Mouse (Mus musculus): ENCODE measurements at regions not wholly inside any gene's neighbourhood (a gene's known extent, or its start where the extent isn't known, plus 50 kb on each side); places are given as distances from the start of the nearest gene placed in this dataset.

- DNase-seq (ENCODE audit: low spot score, missing footprints) (no peak), ATAC-seq (ENCODE audit: low FRiP score) (no peak)
- H3K9me3 ChIP-seq (ENCODE audit: control insufficient read depth, low read length) = no peaks in the 10 kb centered on the region
- no peak overlapping the region for H3K9ac ChIP-seq (ENCODE audit: low read length)
- H3K4me2 ChIP-seq = no peak overlapping the region
- 62% methylated on average over 3 of the region's 3 CpGs for WGBS
- H3K27me3 ChIP-seq (ENCODE audit: control insufficient read depth, insufficient read depth, low read length) = no peaks in the 10 kb centered on the region
- H3K4me3 ChIP-seq (ENCODE audit: low read depth, low read length) = no peak overlapping the region
- no peaks in the 10 kb centered on the region for H3K36me3 ChIP-seq (ENCODE audit: control insufficient read depth, insufficient read depth, low read length)
- no peaks in the 10 kb centered on the region for H3K4me1 ChIP-seq (ENCODE audit: control insufficient read depth, insufficient read depth, low read length)
- H3K27ac ChIP-seq (ENCODE audit: low read depth, low read length) = no peak overlapping the region
Measured at GRCm38 (mm10) chr6:84514623-84515022, 79.1 kb downstream of the Cyp26b1 start.

DNA sequence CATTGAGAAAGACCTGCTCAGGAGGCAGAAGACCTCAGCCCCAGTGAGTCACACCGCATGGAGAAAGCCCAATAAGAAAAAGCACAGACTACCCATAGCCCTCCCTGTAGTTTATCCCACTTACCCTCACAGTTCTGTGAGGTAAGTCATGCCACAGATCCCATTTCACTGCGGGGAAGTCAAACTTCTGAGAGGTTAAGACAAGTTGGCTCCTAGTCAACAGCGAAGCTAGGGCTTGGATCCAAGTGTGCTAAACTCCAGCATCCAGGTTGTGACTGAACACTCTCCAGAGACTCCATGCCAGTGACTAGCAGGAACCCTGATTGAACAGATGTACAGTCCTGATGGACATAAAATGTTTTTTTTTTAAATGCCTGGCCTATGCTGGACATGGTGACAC lies 85.1 kb downstream of the Cyp26b1 start:
- WGBS = 92% methylated on average over 3 of the region's 3 CpGs

DNA sequence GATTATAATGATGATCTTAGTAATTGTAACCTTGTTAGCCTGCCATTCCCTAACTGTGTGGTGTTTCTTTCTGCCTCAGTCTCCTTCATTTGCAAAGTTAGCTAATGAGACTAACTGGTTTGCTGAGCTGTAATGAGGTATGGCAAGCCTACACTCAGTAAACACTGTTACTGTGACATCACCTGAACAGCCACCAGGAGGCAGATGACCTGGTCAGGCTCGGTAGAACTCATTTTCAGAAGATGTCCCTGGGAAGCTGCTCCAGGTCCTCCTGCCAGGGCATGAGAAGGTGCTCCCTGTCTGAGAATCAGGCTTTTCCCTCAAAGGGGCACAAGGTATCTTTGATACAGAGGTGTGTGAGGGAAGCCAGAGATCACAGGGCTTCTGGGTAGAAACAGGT lies 87.0 kb downstream of the Cyp26b1 start:
- no peak overlapping the region for H3K27ac ChIP-seq (ENCODE audit: low read depth, low read length)
- H3K27me3 ChIP-seq (ENCODE audit: control insufficient read depth, insufficient read depth, low read length) = no peaks in the 10 kb centered on the region
- WGBS = 39% methylated on average over 1 of the region's 1 CpGs
- no peak overlapping the region for H3K9ac ChIP-seq (ENCODE audit: low read length)
- DNase-seq (ENCODE audit: low spot score, missing footprints) = no peak
- no peaks in the 10 kb centered on the region for H3K36me3 ChIP-seq (ENCODE audit: control insufficient read depth, insufficient read depth, low read length)
- no peak overlapping the region for H3K4me3 ChIP-seq (ENCODE audit: low read depth, low read length)
- ATAC-seq (ENCODE audit: low FRiP score) = no peak
- H3K4me2 ChIP-seq = no peak overlapping the region
- H3K9me3 ChIP-seq (ENCODE audit: control insufficient read depth, low read length) = no peaks in the 10 kb centered on the region
- H3K4me1 ChIP-seq (ENCODE audit: control insufficient read depth, insufficient read depth, low read length) = no peaks in the 10 kb centered on the region

More for the DNA sequence above, 85.1 kb downstream of the Cyp26b1 start:
- no peak overlapping the region for H3K27ac ChIP-seq (ENCODE audit: low read depth, low read length)
- H3K4me1 ChIP-seq (ENCODE audit: control insufficient read depth, insufficient read depth, low read length) = no peaks in the 10 kb centered on the region
- H3K4me2 ChIP-seq = no peak overlapping the region
- no peaks in the 10 kb centered on the region for H3K27me3 ChIP-seq (ENCODE audit: control insufficient read depth, insufficient read depth, low read length)
- H3K9me3 ChIP-seq (ENCODE audit: control insufficient read depth, low read length) = no peaks in the 10 kb centered on the region
- DNase-seq (ENCODE audit: low spot score, missing footprints) (no peak), ATAC-seq (ENCODE audit: low FRiP score) (no peak)
- no peaks in the 10 kb centered on the region for H3K36me3 ChIP-seq (ENCODE audit: control insufficient read depth, insufficient read depth, low read length)
- H3K9ac ChIP-seq (ENCODE audit: low read length) = no peak overlapping the region
- H3K4me3 ChIP-seq (ENCODE audit: low read depth, low read length) = no peak overlapping the region

DNA sequence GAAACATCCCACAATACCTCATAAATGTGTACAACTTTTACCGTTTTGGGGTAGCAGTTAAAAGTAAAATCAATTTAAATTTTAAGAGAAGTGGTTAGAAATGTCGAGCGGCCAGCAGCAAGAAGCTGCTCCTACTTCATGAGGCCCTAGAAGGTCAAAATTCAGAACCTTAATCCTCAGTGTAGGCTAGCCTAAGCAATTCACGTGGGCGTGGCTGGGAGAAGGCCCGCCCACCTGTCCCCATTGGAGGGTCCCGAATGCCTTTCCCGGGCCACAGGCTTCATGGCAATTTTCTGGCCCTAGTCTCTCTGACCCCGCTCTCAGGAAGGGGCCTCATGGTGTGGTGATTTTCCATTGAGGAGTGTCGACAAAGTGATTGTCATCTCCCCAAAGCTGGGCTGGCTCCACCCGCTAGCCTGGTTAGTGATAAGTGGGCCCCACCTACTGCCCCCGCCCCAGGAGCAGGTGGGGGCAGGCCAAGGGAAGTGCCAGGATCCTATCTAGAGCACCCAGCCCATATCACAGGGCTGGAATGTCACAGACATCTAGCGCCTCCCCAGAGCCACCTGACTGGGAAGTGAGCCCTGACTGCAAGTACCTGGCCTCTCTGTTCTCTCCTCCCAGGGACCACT lies 93.3 kb downstream of the Cyp26b1 start:
- H3K27me3 ChIP-seq (ENCODE audit: control insufficient read depth, insufficient read depth, low read length) = no peaks in the 10 kb centered on the region
- ATAC-seq (ENCODE audit: low FRiP score) (no peak), DNase-seq (ENCODE audit: low spot score, missing footprints) (no peak)
- H3K4me2 ChIP-seq = no peak overlapping the region
- no peaks in the 10 kb centered on the region for H3K4me1 ChIP-seq (ENCODE audit: control insufficient read depth, insufficient read depth, low read length)
- H3K27ac ChIP-seq (ENCODE audit: low read depth, low read length) = no peak overlapping the region
- H3K4me3 ChIP-seq (ENCODE audit: low read depth, low read length) = no peak overlapping the region
- H3K36me3 ChIP-seq (ENCODE audit: control insufficient read depth, insufficient read depth, low read length) = no peaks in the 10 kb centered on the region
- 43% methylated on average over 13 of the region's 13 CpGs for WGBS
- H3K9ac ChIP-seq (ENCODE audit: low read length) = no peak overlapping the region
- no peaks in the 10 kb centered on the region for H3K9me3 ChIP-seq (ENCODE audit: control insufficient read depth, low read length)

DNA sequence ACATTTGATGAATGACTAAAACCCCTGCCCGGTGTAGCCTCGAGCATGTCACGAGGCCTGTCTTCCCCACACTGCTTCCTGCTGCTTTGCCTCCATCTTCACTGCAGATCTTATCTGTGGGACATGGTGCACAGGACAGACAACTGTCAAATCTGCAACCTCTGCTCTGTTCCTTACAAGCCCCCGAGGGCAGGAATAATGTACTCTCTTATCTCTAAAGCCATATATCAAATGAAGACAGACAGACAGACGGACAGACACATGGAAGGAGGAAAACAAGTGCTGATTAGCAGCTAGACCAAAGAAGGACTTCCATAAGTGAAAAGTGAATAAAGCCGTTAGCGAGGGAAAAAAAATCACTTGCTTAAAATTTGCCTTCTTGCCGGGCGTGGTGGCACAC lies 95.6 kb downstream of the Cyp26b1 start:
- ATAC-seq (ENCODE audit: low FRiP score) = no peak
- H3K4me3 ChIP-seq (ENCODE audit: low read depth, low read length) = no peak overlapping the region
- H3K27ac ChIP-seq (ENCODE audit: low read depth, low read length) = no peak overlapping the region
- no peaks in the 10 kb centered on the region for H3K9me3 ChIP-seq (ENCODE audit: control insufficient read depth, low read length)
- WGBS = 90% methylated on average over 9 of the region's 9 CpGs
- DNase-seq (ENCODE audit: low spot score, missing footprints) = no peak
- no peak overlapping the region for H3K4me2 ChIP-seq
- H3K9ac ChIP-seq (ENCODE audit: low read length) = no peak overlapping the region
- H3K4me1 ChIP-seq (ENCODE audit: control insufficient read depth, insufficient read depth, low read length) = no peaks in the 10 kb centered on the region
- no peaks in the 10 kb centered on the region for H3K36me3 ChIP-seq (ENCODE audit: control insufficient read depth, insufficient read depth, low read length)
- H3K27me3 ChIP-seq (ENCODE audit: control insufficient read depth, insufficient read depth, low read length) = no peaks in the 10 kb centered on the region

DNA sequence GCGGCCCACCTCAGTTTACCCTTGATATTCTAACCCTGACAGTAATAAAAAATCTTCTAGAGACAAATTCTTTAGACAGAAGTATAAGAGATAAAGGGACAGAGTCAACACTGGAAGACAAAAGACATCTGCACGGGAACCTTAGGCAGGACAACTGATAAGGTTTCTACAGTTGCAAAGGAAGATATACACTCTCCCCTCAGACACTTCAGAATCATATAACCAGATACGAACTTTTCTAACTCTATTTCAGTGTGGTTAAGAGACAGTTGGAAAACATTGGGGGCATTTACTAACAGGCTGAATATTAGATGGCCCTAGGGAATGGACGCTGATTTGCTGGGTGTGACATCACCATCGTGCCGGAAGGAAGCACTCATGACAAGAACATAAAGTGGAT lies 100.0 kb downstream of the Cyp26b1 start:
- ATAC-seq (ENCODE audit: low FRiP score) = no peak
- no peak overlapping the region for H3K9ac ChIP-seq (ENCODE audit: low read length)
- H3K9me3 ChIP-seq (ENCODE audit: control insufficient read depth, low read length) = no peaks in the 10 kb centered on the region
- DNase-seq (ENCODE audit: low spot score, missing footprints) = no peak
- no peak overlapping the region for H3K4me2 ChIP-seq
- H3K27me3 ChIP-seq (ENCODE audit: control insufficient read depth, insufficient read depth, low read length) = no peaks in the 10 kb centered on the region
- no peaks in the 10 kb centered on the region for H3K4me1 ChIP-seq (ENCODE audit: control insufficient read depth, insufficient read depth, low read length)
- 91% methylated on average over 6 of the region's 6 CpGs for WGBS
- no peak overlapping the region for H3K4me3 ChIP-seq (ENCODE audit: low read depth, low read length)
- no peaks in the 10 kb centered on the region for H3K36me3 ChIP-seq (ENCODE audit: control insufficient read depth, insufficient read depth, low read length)
- H3K27ac ChIP-seq (ENCODE audit: low read depth, low read length) = no peak overlapping the region

- H3K36me3 ChIP-seq (ENCODE audit: control insufficient read depth, insufficient read depth, low read length) = no peaks in the 10 kb centered on the region
- ATAC-seq (ENCODE audit: low FRiP score) (no peak), DNase-seq (ENCODE audit: low spot score, missing footprints) (no peak)
- H3K4me2 ChIP-seq = no peak overlapping the region
- no peaks in the 10 kb centered on the region for H3K9me3 ChIP-seq (ENCODE audit: control insufficient read depth, low read length)
- no peak overlapping the region for H3K27ac ChIP-seq (ENCODE audit: low read depth, low read length)
- no peaks in the 10 kb centered on the region for H3K4me1 ChIP-seq (ENCODE audit: control insufficient read depth, insufficient read depth, low read length)
- H3K4me3 ChIP-seq (ENCODE audit: low read depth, low read length) = no peak overlapping the region
- WGBS = 94% methylated on average over 8 of the region's 8 CpGs
- H3K27me3 ChIP-seq (ENCODE audit: control insufficient read depth, insufficient read depth, low read length) = no peaks in the 10 kb centered on the region
- no peak overlapping the region for H3K9ac ChIP-seq (ENCODE audit: low read length)
Measured at GRCm38 (mm10) chr6:84493169-84493568, 100.5 kb downstream of the Cyp26b1 start.

- no peaks in the 10 kb centered on the region for H3K27me3 ChIP-seq (ENCODE audit: control insufficient read depth, insufficient read depth, low read length)
- DNase-seq (ENCODE audit: low spot score, missing footprints) = no peak
- no peak overlapping the region for H3K27ac ChIP-seq (ENCODE audit: low read depth, low read length)
- no peak for ATAC-seq (ENCODE audit: low FRiP score)
- no peaks in the 10 kb centered on the region for H3K9me3 ChIP-seq (ENCODE audit: control insufficient read depth, low read length)
- no peak overlapping the region for H3K4me3 ChIP-seq (ENCODE audit: low read depth, low read length)
- H3K36me3 ChIP-seq (ENCODE audit: control insufficient read depth, insufficient read depth, low read length) = no peaks in the 10 kb centered on the region
- no peaks in the 10 kb centered on the region for H3K4me1 ChIP-seq (ENCODE audit: control insufficient read depth, insufficient read depth, low read length)
- no peak overlapping the region for H3K9ac ChIP-seq (ENCODE audit: low read length)
- H3K4me2 ChIP-seq = no peak overlapping the region
- 96% methylated on average over 2 of the region's 2 CpGs for WGBS
Measured at GRCm38 (mm10) chr6:84492594-84492993, 101.1 kb downstream of the Cyp26b1 start.

DNA sequence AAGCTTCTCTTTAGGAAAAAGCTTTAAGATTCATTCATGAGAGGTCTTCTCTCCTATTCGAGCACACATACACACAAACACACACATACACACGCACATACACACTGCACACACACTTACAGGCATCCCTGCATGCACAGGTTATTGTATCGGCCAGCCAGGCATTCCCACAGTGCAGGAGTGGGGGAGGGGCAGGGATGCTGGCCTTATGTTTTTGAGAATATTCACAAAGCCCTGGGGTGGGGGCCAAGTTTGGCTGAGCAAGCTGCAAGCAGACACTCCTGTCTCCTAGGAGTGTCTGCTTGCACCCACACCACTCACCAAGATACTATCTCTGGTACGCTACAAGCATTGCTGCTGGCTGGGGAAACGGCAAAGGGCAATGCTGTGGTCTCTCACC lies 102.6 kb downstream of the Cyp26b1 start:
- no peak overlapping the region for H3K9ac ChIP-seq (ENCODE audit: low read length)
- H3K4me3 ChIP-seq (ENCODE audit: low read depth, low read length) = no peak overlapping the region
- 79% methylated on average over 5 of the region's 5 CpGs for WGBS
- H3K27me3 ChIP-seq (ENCODE audit: control insufficient read depth, insufficient read depth, low read length) = no peaks in the 10 kb centered on the region
- H3K27ac ChIP-seq (ENCODE audit: low read depth, low read length) = no peak overlapping the region
- H3K36me3 ChIP-seq (ENCODE audit: control insufficient read depth, insufficient read depth, low read length) = no peaks in the 10 kb centered on the region
- DNase-seq (ENCODE audit: low spot score, missing footprints) (no peak), ATAC-seq (ENCODE audit: low FRiP score) (no peak)
- no peaks in the 10 kb centered on the region for H3K9me3 ChIP-seq (ENCODE audit: control insufficient read depth, low read length)
- no peaks in the 10 kb centered on the region for H3K4me1 ChIP-seq (ENCODE audit: control insufficient read depth, insufficient read depth, low read length)
- no peak overlapping the region for H3K4me2 ChIP-seq

DNA sequence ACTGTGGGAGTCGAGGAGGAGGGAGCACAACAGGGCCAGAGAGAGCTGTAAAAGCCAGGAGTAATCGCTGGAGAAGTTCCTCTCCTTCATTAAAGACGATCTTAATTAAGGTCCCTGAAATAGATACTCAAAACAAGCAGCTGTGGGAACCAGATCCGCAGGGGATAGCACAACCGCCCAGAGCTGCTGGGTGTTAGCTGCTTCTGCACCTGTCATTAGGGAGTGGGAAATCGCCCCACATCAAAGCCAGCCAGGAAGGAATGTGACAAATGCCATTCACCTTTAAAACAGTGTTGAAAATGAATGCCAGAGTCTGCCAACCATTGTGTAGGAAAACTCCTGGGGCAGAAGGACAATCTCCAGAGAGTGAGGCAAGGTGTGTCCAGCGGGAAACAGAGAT lies 112.5 kb downstream of the Cyp26b1 start:
- Histone ChIP-seq H3K4me3 (ENCODE audit: low read depth, low read length) (no peak overlapping the region), H3K9me3 (ENCODE audit: control insufficient read depth, low read length) (no peaks in the 10 kb centered on the region), H3K4me1 (ENCODE audit: control insufficient read depth, insufficient read depth, low read length) (no peaks in the 10 kb centered on the region), H3K4me2 (no peak overlapping the region), H3K27me3 (ENCODE audit: control insufficient read depth, insufficient read depth, low read length) (no peaks in the 10 kb centered on the region), H3K36me3 (ENCODE audit: control insufficient read depth, insufficient read depth, low read length) (no peaks in the 10 kb centered on the region), H3K9ac (ENCODE audit: low read length) (no peak overlapping the region), H3K27ac (ENCODE audit: low read depth, low read length) (no peak overlapping the region)
- WGBS = 57% methylated on average over 7 of the region's 7 CpGs
- DNase-seq (ENCODE audit: low spot score, missing footprints) = no peak
- ATAC-seq (ENCODE audit: low FRiP score) = no peak

Data from midbrain, embryonic 11.5 days (tissue).